Mouse (Mus musculus): ENCODE data around the gene Btla. TPM values are rescaled to one million over a fixed set of nuclear protein-coding genes. Genes with fewer than 3 reads are reported as not detected.

Gene Btla
- polyA plus RNA-seq, 1 experiment from 2014 or later: not detected

- no peaks in the 10 kb centered on the region for H3K36me3 ChIP-seq
- H3K27ac ChIP-seq (ENCODE audit: poor library complexity, severe bottlenecking): no peak overlapping the region
- no peak overlapping the region for H3K9ac ChIP-seq
- H3K4me2 ChIP-seq: no peak overlapping the region
- no peak for ATAC-seq (ENCODE audit: insufficient number of reproducible peaks, low FRiP score)
- no peaks in the 10 kb centered on the region for H3K4me1 ChIP-seq (replicated peaks)
- no peaks in the 10 kb centered on the region for H3K27me3 ChIP-seq (replicated peaks)
- H3K4me3 ChIP-seq: no peak overlapping the region
- WGBS: 80% methylated on average over 2 of the region's 2 CpGs
- no peaks in the 10 kb centered on the region for H3K9me3 ChIP-seq (replicated peaks)
Measured at GRCm38 (mm10) chr16:45259663-45260062, 35.5 kb downstream of the Btla start.

DNA sequence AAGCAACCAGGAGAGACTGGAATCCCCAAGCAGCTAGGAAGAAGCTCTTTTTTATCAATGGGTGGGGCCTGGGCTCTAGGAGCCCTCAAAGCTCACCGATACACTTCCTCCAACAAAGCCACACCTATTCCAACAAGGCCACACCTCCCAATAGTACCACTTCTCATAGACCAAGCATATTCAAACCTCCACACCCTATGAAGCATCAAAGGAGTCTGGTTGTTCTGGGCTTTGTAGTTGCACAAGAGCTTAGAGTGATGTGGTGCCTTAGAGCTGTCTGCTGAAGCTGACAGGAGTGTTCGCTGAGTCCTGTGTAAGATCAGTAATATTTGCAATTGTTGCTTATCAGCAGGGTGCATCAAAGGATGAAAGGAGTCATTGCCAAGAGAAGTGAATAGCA, 37.2 kb downstream of the Btla start:
- Histone ChIP-seq H3K27me3 (replicated peaks) (no peaks in the 10 kb centered on the region), H3K36me3 (no peaks in the 10 kb centered on the region), H3K4me2 (no peak overlapping the region), H3K9ac (no peak overlapping the region), H3K27ac (ENCODE audit: poor library complexity, severe bottlenecking) (no peak overlapping the region), H3K4me3 (no peak overlapping the region), H3K4me1 (replicated peaks) (no peaks in the 10 kb centered on the region), H3K9me3 (replicated peaks) (no peaks in the 10 kb centered on the region)
- WGBS: 77% methylated on average over 2 of the region's 2 CpGs
- no peak for ATAC-seq (ENCODE audit: insufficient number of reproducible peaks, low FRiP score)

DNA sequence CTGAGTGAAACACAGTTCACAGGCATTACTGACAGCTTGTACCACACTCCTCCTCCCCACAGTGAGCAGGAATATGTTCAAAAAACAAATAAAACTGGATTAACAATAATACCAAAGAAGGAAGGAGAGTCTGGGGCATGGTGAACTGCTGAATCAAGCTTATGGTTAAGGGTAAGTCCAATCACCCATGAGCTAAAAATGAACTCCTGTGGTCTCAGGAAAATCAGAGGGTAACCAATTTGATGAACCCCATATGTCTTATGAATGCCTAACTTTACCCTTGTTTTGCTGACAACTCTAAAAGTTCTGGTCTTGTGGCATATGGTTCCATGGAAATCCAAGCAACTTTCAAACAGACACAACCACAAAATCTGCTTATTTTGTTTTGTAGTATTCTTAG, 37.9 kb downstream of the Btla start:
- no peak for ATAC-seq (ENCODE audit: insufficient number of reproducible peaks, low FRiP score)
- Histone ChIP-seq H3K36me3 (no peaks in the 10 kb centered on the region), H3K9me3 (replicated peaks) (no peaks in the 10 kb centered on the region), H3K4me1 (replicated peaks) (no peaks in the 10 kb centered on the region), H3K4me3 (no peak overlapping the region), H3K27ac (ENCODE audit: poor library complexity, severe bottlenecking) (no peak overlapping the region), H3K9ac (no peak overlapping the region), H3K27me3 (replicated peaks) (no peaks in the 10 kb centered on the region), H3K4me2 (no peak overlapping the region)

GRCm38 (mm10) chr16:45269886-45270285, 45.8 kb downstream of the Btla start:
- Histone ChIP-seq H3K9ac (no peak overlapping the region), H3K4me1 (replicated peaks) (no peaks in the 10 kb centered on the region), H3K9me3 (replicated peaks) (no peaks in the 10 kb centered on the region), H3K4me2 (no peak overlapping the region), H3K4me3 (no peak overlapping the region), H3K27ac (ENCODE audit: poor library complexity, severe bottlenecking) (no peak overlapping the region), H3K36me3 (no peaks in the 10 kb centered on the region), H3K27me3 (replicated peaks) (no peaks in the 10 kb centered on the region)
- no peak for ATAC-seq (ENCODE audit: insufficient number of reproducible peaks, low FRiP score)
- WGBS: 76% methylated on average over 2 of the region's 2 CpGs

DNA sequence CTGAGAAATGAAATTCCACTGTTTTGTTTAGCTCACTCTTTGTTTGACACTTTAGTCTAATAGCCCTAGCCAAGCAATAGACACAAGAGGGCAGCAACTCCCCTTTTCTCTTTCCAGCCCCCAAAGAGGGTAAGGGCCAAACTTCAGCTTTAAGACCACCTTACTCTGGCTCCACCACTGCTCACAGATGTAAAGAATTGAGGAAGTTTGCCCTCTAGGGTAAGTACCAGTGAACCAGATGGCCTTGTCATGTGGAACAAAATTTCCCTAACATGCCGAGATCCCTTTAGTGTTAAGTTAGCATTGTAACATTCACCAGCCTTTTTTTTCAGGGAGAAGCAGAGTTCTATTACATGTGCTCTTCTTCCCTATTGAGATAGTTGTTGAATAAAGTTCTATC, 59.0 kb downstream of the Btla start:
- Histone ChIP-seq H3K9ac (no peak overlapping the region), H3K27me3 (replicated peaks) (no peaks in the 10 kb centered on the region), H3K4me2 (no peak overlapping the region), H3K4me3 (no peak overlapping the region), H3K4me1 (replicated peaks) (no peaks in the 10 kb centered on the region), H3K9me3 (replicated peaks) (no peaks in the 10 kb centered on the region), H3K36me3 (no peaks in the 10 kb centered on the region), H3K27ac (ENCODE audit: poor library complexity, severe bottlenecking) (no peak overlapping the region)
- no peak for ATAC-seq (ENCODE audit: insufficient number of reproducible peaks, low FRiP score)
- 70% methylated on average over 1 of the region's 1 CpGs for WGBS

- no peak overlapping the region for H3K4me2 ChIP-seq
- no peaks in the 10 kb centered on the region for H3K4me1 ChIP-seq (replicated peaks)
- no peaks in the 10 kb centered on the region for H3K36me3 ChIP-seq
- H3K9me3 ChIP-seq (replicated peaks): no peaks in the 10 kb centered on the region
- H3K4me3 ChIP-seq: no peak overlapping the region
- 49% methylated on average over 3 of the region's 3 CpGs for WGBS
- no peak overlapping the region for H3K9ac ChIP-seq
- no peaks in the 10 kb centered on the region for H3K27me3 ChIP-seq (replicated peaks)
- ATAC-seq (ENCODE audit: insufficient number of reproducible peaks, low FRiP score): no peak
- no peak overlapping the region for H3K27ac ChIP-seq (ENCODE audit: poor library complexity, severe bottlenecking)
Measured at GRCm38 (mm10) chr16:45297806-45298205, 73.7 kb downstream of the Btla start.

Other genes starting within 250 kb of the Btla start
- gene Ccdc80, start 130.9 kb upstream of the Btla start, polyA plus RNA-seq (2016; fragmentation: Nextera tagmentation; extraction: Ambion mirVana): 102 TPM in 2 replicates
- 15.2 and 19.6 TPM in 2 replicates for gene Slc35a5, start 65.6 kb upstream of the Btla start, polyA plus RNA-seq (2016; fragmentation: Nextera tagmentation; extraction: Ambion mirVana)
- 31.2 and 35.0 TPM in 2 replicates for gene Atg3, start 65.5 kb upstream of the Btla start, polyA plus RNA-seq (2016; fragmentation: Nextera tagmentation; extraction: Ambion mirVana)
- 14.6 and 15.4 TPM in 2 replicates for gene Cd200, start 184.7 kb downstream of the Btla start, polyA plus RNA-seq (2016; fragmentation: Nextera tagmentation; extraction: Ambion mirVana)

Measured in heart, embryonic 12.5 days (tissue).